Mouse (Mus musculus) layer of hippocampus, postnatal 10 days (tissue): Measurements from ENCODE around the gene Hddc2. TPM values are rescaled to one million over a fixed set of nuclear protein-coding genes. Genes with fewer than 3 reads are reported as not detected.

Source experiments
- DNase-seq, 2 experiments: peaks; one replicate each; pipeline ENCODE4 v3.0.0; 2021; ENCODE audit warnings: low spot score in 2 of 2
- long read RNA-seq: library from polyadenylated mRNA; stranded (forward); transcript quantifications from one replicate; pipeline ENCODE4 v2.0.0, GENCODE M21; 2023
- total RNA-seq, 2 experiments: library from RNA; stranded (reverse); gene quantifications; 2 replicates each; pipeline ENCODE4 v1.2.3; 2021

Hddc2 gene
- 10 to 100 TPM; 33.1 to 36.2 TPM for total RNA-seq
- long read RNA-seq, transcript Hddc2-201 (6 exons, 858 nt): major isoform, 33 of 40 reads
- long read RNA-seq, partial matches to known transcripts: 2 of 40 reads
- long read RNA-seq, other reads (novel, unspliced or antisense): 4 of 40 reads

- DNase-seq: peak; percentile 60 to 73
These were observed at the start of gene Hddc2 for GRCm38 (mm10) chr10:31312865-31313848. Hddc2 (plus strand) TSS chr10:31313383.

GRCm38 (mm10) chr10:31272738-31273137, 40.4 kb upstream of the Hddc2 start:
- no peak for DNase-seq

GRCm38 (mm10) chr10:31273171-31273570, 40.0 kb upstream of the Hddc2 start:
- no peak for DNase-seq

- DNase-seq: no peak
These were observed 25.4 kb upstream of the Hddc2 start for GRCm38 (mm10) chr10:31287787-31288186.

- no peak for DNase-seq
These were observed 24.3 kb upstream of the Hddc2 start for GRCm38 (mm10) chr10:31288697-31289390.

GRCm38 (mm10) chr10:31295705-31296104, 17.5 kb upstream of the Hddc2 start:
- peak; percentile 22 for DNase-seq

- DNase-seq: no peak
These were observed 16.7 kb upstream of the Hddc2 start for GRCm38 (mm10) chr10:31296458-31296857.

GRCm38 (mm10) chr10:31297106-31297505, 16.1 kb upstream of the Hddc2 start:
- DNase-seq: no peak

- no peak for DNase-seq
These were observed 14.9 kb upstream of the Hddc2 start for GRCm38 (mm10) chr10:31298263-31298662.

- peak; percentile 78 to 79 for DNase-seq
These were observed 14.1 kb upstream of the Hddc2 start for GRCm38 (mm10) chr10:31298921-31299574.

GRCm38 (mm10) chr10:31300292-31300691, 12.9 kb upstream of the Hddc2 start:
- no peak for DNase-seq

GRCm38 (mm10) chr10:31303446-31303845, 9.7 kb upstream of the Hddc2 start:
- DNase-seq: no peak

- DNase-seq: no peak
These were observed 6.1 kb upstream of the Hddc2 start for GRCm38 (mm10) chr10:31307024-31307598.

GRCm38 (mm10) chr10:31318491-31318890, 5.3 kb downstream of the Hddc2 start:
- DNase-seq: no peak

- DNase-seq: no peak
These were observed 16.3 kb downstream of the Hddc2 start for GRCm38 (mm10) chr10:31329436-31329835.

GRCm38 (mm10) chr10:31330286-31330962, 17.2 kb downstream of the Hddc2 start:
- DNase-seq: no peak

- DNase-seq: peak; percentile 19 to 32
These were observed 18.1 kb downstream of the Hddc2 start for GRCm38 (mm10) chr10:31331225-31331775.

GRCm38 (mm10) chr10:31336432-31336831, 23.2 kb downstream of the Hddc2 start:
- DNase-seq: no peak

GRCm38 (mm10) chr10:31346401-31346800, 33.2 kb downstream of the Hddc2 start:
- no peak for DNase-seq

GRCm38 (mm10) chr10:31351056-31351455, 37.9 kb downstream of the Hddc2 start:
- DNase-seq: no peak
